Mouse (Mus musculus): Measurements from ENCODE around the gene Hsd17b2. TPM values are rescaled to one million over a fixed set of nuclear protein-coding genes. Genes with fewer than 3 reads are reported as not detected.

Gene Hsd17b2
- polyA plus RNA-seq, 1 experiment from 2014 or later = not detected

- no peaks in the 10 kb centered on the region for H3K27me3 ChIP-seq (ENCODE audit: control insufficient read depth, insufficient read depth, low read length)
- H3K4me3 ChIP-seq (replicated peaks; ENCODE audit: low read depth, low read length) = no peak overlapping the region
- H3K36me3 ChIP-seq (ENCODE audit: control insufficient read depth, insufficient read depth, low read length) = no peaks in the 10 kb centered on the region
- H3K9me3 ChIP-seq (ENCODE audit: control insufficient read depth, low read length) = no peaks in the 10 kb centered on the region
- H3K9ac ChIP-seq (replicated peaks; ENCODE audit: low read length) = no peak overlapping the region
- no peaks in the 10 kb centered on the region for H3K4me1 ChIP-seq (ENCODE audit: control insufficient read depth, insufficient read depth, low read length)
- H3K4me2 ChIP-seq (ENCODE audit: low read length) = no peak overlapping the region
- ATAC-seq (ENCODE audit: low FRiP score, low TSS enrichment) = no peak
- WGBS = 39% methylated on average over 5 of the region's 5 CpGs
- H3K27ac ChIP-seq (replicated peaks; ENCODE audit: low read depth, low read length) = no peak overlapping the region
- DNase-seq = peak; percentile 39
These were observed 4.5 kb upstream of the Hsd17b2 start for GRCm38 (mm10) chr8:117697248-117697647.

GRCm38 (mm10) chr8:117700699-117701098 lies 1.0 kb upstream of the Hsd17b2 start:
- no peaks in the 10 kb centered on the region for H3K4me1 ChIP-seq (ENCODE audit: control insufficient read depth, insufficient read depth, low read length)
- no peak overlapping the region for H3K4me3 ChIP-seq (replicated peaks; ENCODE audit: low read depth, low read length)
- ATAC-seq (ENCODE audit: low FRiP score, low TSS enrichment) = no peak
- no peak overlapping the region for H3K4me2 ChIP-seq (ENCODE audit: low read length)
- no peak overlapping the region for H3K27ac ChIP-seq (replicated peaks; ENCODE audit: low read depth, low read length)
- H3K27me3 ChIP-seq (ENCODE audit: control insufficient read depth, insufficient read depth, low read length) = no peaks in the 10 kb centered on the region
- no peaks in the 10 kb centered on the region for H3K36me3 ChIP-seq (ENCODE audit: control insufficient read depth, insufficient read depth, low read length)
- no peak for DNase-seq
- no peaks in the 10 kb centered on the region for H3K9me3 ChIP-seq (ENCODE audit: control insufficient read depth, low read length)
- H3K9ac ChIP-seq (replicated peaks; ENCODE audit: low read length) = no peak overlapping the region
- WGBS = 27% methylated on average over 8 of the region's 8 CpGs

- H3K4me3 ChIP-seq (replicated peaks; ENCODE audit: low read depth, low read length) = no peak overlapping the region
- no peak overlapping the region for H3K27ac ChIP-seq (replicated peaks; ENCODE audit: low read depth, low read length)
- DNase-seq (no peak), ATAC-seq (ENCODE audit: low FRiP score, low TSS enrichment) (no peak)
- no peaks in the 10 kb centered on the region for H3K36me3 ChIP-seq (ENCODE audit: control insufficient read depth, insufficient read depth, low read length)
- H3K27me3 ChIP-seq (ENCODE audit: control insufficient read depth, insufficient read depth, low read length) = no peaks in the 10 kb centered on the region
- H3K9ac ChIP-seq (replicated peaks; ENCODE audit: low read length) = no peak overlapping the region
- 90% methylated on average over 8 of the region's 8 CpGs for WGBS
- H3K4me1 ChIP-seq (ENCODE audit: control insufficient read depth, insufficient read depth, low read length) = no peaks in the 10 kb centered on the region
- no peaks in the 10 kb centered on the region for H3K9me3 ChIP-seq (ENCODE audit: control insufficient read depth, low read length)
- no peak overlapping the region for H3K4me2 ChIP-seq (ENCODE audit: low read length)
These were observed 458 bp upstream of the Hsd17b2 start for GRCm38 (mm10) chr8:117701246-117701645.

- WGBS = 62% methylated on average over 10 of the region's 10 CpGs
- DNase-seq (peak; percentile 23), ATAC-seq (ENCODE audit: low FRiP score, low TSS enrichment) (no peak)
- Histone ChIP-seq H3K9ac (replicated peaks; ENCODE audit: low read length) (no peak overlapping the region), H3K27me3 (ENCODE audit: control insufficient read depth, insufficient read depth, low read length) (no peaks in the 10 kb centered on the region), H3K9me3 (ENCODE audit: control insufficient read depth, low read length) (no peaks in the 10 kb centered on the region), H3K4me1 (ENCODE audit: control insufficient read depth, insufficient read depth, low read length) (no peaks in the 10 kb centered on the region), H3K4me2 (ENCODE audit: low read length) (no peak overlapping the region), H3K27ac (replicated peaks; ENCODE audit: low read depth, low read length) (no peak overlapping the region), H3K4me3 (replicated peaks; ENCODE audit: low read depth, low read length) (no peak overlapping the region), H3K36me3 (ENCODE audit: control insufficient read depth, insufficient read depth, low read length) (no peaks in the 10 kb centered on the region)
These were observed 997 bp downstream of the Hsd17b2 start for GRCm38 (mm10) chr8:117702701-117703100.

- Histone ChIP-seq H3K27ac (replicated peaks; ENCODE audit: low read depth, low read length) (no peak overlapping the region), H3K4me2 (ENCODE audit: low read length) (no peak overlapping the region), H3K36me3 (ENCODE audit: control insufficient read depth, insufficient read depth, low read length) (no peaks in the 10 kb centered on the region), H3K4me1 (ENCODE audit: control insufficient read depth, insufficient read depth, low read length) (no peaks in the 10 kb centered on the region), H3K9ac (replicated peaks; ENCODE audit: low read length) (no peak overlapping the region), H3K9me3 (ENCODE audit: control insufficient read depth, low read length) (no peaks in the 10 kb centered on the region), H3K4me3 (replicated peaks; ENCODE audit: low read depth, low read length) (no peak overlapping the region), H3K27me3 (ENCODE audit: control insufficient read depth, insufficient read depth, low read length) (no peaks in the 10 kb centered on the region)
- no peak for ATAC-seq (ENCODE audit: low FRiP score, low TSS enrichment)
- DNase-seq = no peak
- 94% methylated on average over 4 of the region's 4 CpGs for WGBS
These were observed 4.4 kb downstream of the Hsd17b2 start for GRCm38 (mm10) chr8:117706141-117706540.

GRCm38 (mm10) chr8:117712226-117712625 lies 10.5 kb downstream of the Hsd17b2 start:
- Histone ChIP-seq H3K36me3 (ENCODE audit: control insufficient read depth, insufficient read depth, low read length) (no peaks in the 10 kb centered on the region), H3K4me3 (replicated peaks; ENCODE audit: low read depth, low read length) (no peak overlapping the region), H3K27me3 (ENCODE audit: control insufficient read depth, insufficient read depth, low read length) (no peaks in the 10 kb centered on the region), H3K9me3 (ENCODE audit: control insufficient read depth, low read length) (no peaks in the 10 kb centered on the region), H3K4me1 (ENCODE audit: control insufficient read depth, insufficient read depth, low read length) (no peaks in the 10 kb centered on the region), H3K4me2 (ENCODE audit: low read length) (no peak overlapping the region), H3K9ac (replicated peaks; ENCODE audit: low read length) (no peak overlapping the region), H3K27ac (replicated peaks; ENCODE audit: low read depth, low read length) (no peak overlapping the region)
- ATAC-seq (ENCODE audit: low FRiP score, low TSS enrichment) = no peak
- 62% methylated on average over 5 of the region's 5 CpGs for WGBS
- DNase-seq = peak; percentile 25

- DNase-seq = no peak
- Histone ChIP-seq H3K27ac (replicated peaks; ENCODE audit: low read depth, low read length) (no peak overlapping the region), H3K36me3 (ENCODE audit: control insufficient read depth, insufficient read depth, low read length) (no peaks in the 10 kb centered on the region), H3K9me3 (ENCODE audit: control insufficient read depth, low read length) (no peaks in the 10 kb centered on the region), H3K9ac (replicated peaks; ENCODE audit: low read length) (no peak overlapping the region), H3K4me1 (ENCODE audit: control insufficient read depth, insufficient read depth, low read length) (no peaks in the 10 kb centered on the region), H3K27me3 (ENCODE audit: control insufficient read depth, insufficient read depth, low read length) (no peaks in the 10 kb centered on the region), H3K4me3 (replicated peaks; ENCODE audit: low read depth, low read length) (no peak overlapping the region), H3K4me2 (ENCODE audit: low read length) (no peak overlapping the region)
- 90% methylated on average over 5 of the region's 5 CpGs for WGBS
- ATAC-seq (ENCODE audit: low FRiP score, low TSS enrichment) = no peak
These were observed 12.9 kb downstream of the Hsd17b2 start for GRCm38 (mm10) chr8:117714604-117715003.

- H3K9ac ChIP-seq (replicated peaks; ENCODE audit: low read length) = no peak overlapping the region
- no peak for DNase-seq
- no peaks in the 10 kb centered on the region for H3K36me3 ChIP-seq (ENCODE audit: control insufficient read depth, insufficient read depth, low read length)
- H3K4me1 ChIP-seq (ENCODE audit: control insufficient read depth, insufficient read depth, low read length) = no peaks in the 10 kb centered on the region
- no peak for ATAC-seq (ENCODE audit: low FRiP score, low TSS enrichment)
- WGBS = 71% methylated on average over 5 of the region's 5 CpGs
- no peaks in the 10 kb centered on the region for H3K9me3 ChIP-seq (ENCODE audit: control insufficient read depth, low read length)
- H3K27me3 ChIP-seq (ENCODE audit: control insufficient read depth, insufficient read depth, low read length) = no peaks in the 10 kb centered on the region
- H3K27ac ChIP-seq (replicated peaks; ENCODE audit: low read depth, low read length) = no peak overlapping the region
- H3K4me2 ChIP-seq (ENCODE audit: low read length) = no peak overlapping the region
- no peak overlapping the region for H3K4me3 ChIP-seq (replicated peaks; ENCODE audit: low read depth, low read length)
These were observed 14.2 kb downstream of the Hsd17b2 start for GRCm38 (mm10) chr8:117715896-117716295.

GRCm38 (mm10) chr8:117718152-117718860 lies 16.6 kb downstream of the Hsd17b2 start:
- no peak for DNase-seq
- H3K9ac ChIP-seq (replicated peaks; ENCODE audit: low read length) = no peak overlapping the region
- H3K4me3 ChIP-seq (replicated peaks; ENCODE audit: low read depth, low read length) = no peak overlapping the region
- H3K9me3 ChIP-seq (ENCODE audit: control insufficient read depth, low read length) = peaks cover 5% of the 10 kb centered on the region; the same call in 1 of the 2 replicates
- H3K27me3 ChIP-seq (ENCODE audit: control insufficient read depth, insufficient read depth, low read length) = no peaks in the 10 kb centered on the region
- no peaks in the 10 kb centered on the region for H3K4me1 ChIP-seq (ENCODE audit: control insufficient read depth, insufficient read depth, low read length)
- H3K36me3 ChIP-seq (ENCODE audit: control insufficient read depth, insufficient read depth, low read length) = no peaks in the 10 kb centered on the region
- WGBS = 66% methylated on average over 14 of the region's 14 CpGs
- H3K4me2 ChIP-seq (ENCODE audit: low read length) = no peak overlapping the region
- no peak overlapping the region for H3K27ac ChIP-seq (replicated peaks; ENCODE audit: low read depth, low read length)
- ATAC-seq (ENCODE audit: low FRiP score, low TSS enrichment) = no peak

Data from midbrain, embryonic 14.5 days (tissue).